Comparison of ENCODE assay signal across 16 mouse cellular contexts in genomic region chr5:91849114-91849513, GRCm38 (mm10).
"Had no signal": no experiment of that assay in that cellular context is flagged by ENCODE, and none has a peak within 500 bp of the region (broad histone marks: within the 10 kb centered on the region; RNA-seq: fewer than 3 reads in every experiment).

No protein-coding gene starts in this region.

- H3K4me1 ChIP-seq: midbrain, embryonic 10.5 days; neural tube, embryonic 13.5 days had no signal

- H3K36me3 ChIP-seq: limb, embryonic 15.5 days; midbrain, embryonic 10.5 days; neural tube, embryonic 13.5 days had no signal

- H3K9ac ChIP-seq: limb, embryonic 15.5 days; lung, embryonic 14.5 days; neural tube, embryonic 13.5 days had no signal

- DNase-seq: kidney, adult 18-20 months; kidney, postnatal 10 days; kidney, postnatal 4 days; lung, embryonic 14.5 days; lung, postnatal 10 days; lung, postnatal 4 days; retina, postnatal 1 day; right cerebral cortex, postnatal 4 days; spleen, adult 18-20 months; thymus, adult 2 months; thymus, postnatal 25 days had no signal

- ATAC-seq: midbrain, embryonic 16.5 days had no signal

- H3K4me3 ChIP-seq: left cerebral cortex, adult 2 months; limb, embryonic 15.5 days; midbrain, embryonic 10.5 days; neural tube, embryonic 13.5 days had no signal

- H3K9me3 ChIP-seq: limb, embryonic 15.5 days; midbrain, embryonic 10.5 days; neural tube, embryonic 13.5 days had no signal

- H3K27ac ChIP-seq: left cerebral cortex, adult 2 months; limb, embryonic 15.5 days; midbrain, embryonic 10.5 days; neural tube, embryonic 13.5 days had no signal

- H3K27me3 ChIP-seq: limb, embryonic 15.5 days; neural tube, embryonic 13.5 days had no signal

- H3K4me2 ChIP-seq: limb, embryonic 15.5 days; lung, embryonic 14.5 days; neural tube, embryonic 13.5 days had no signal
